Mouse (Mus musculus) cerebellum, postnatal 10 days (tissue): Measurements from ENCODE around the gene Nudt14.

ENCODE experiments used
- DNase-seq, 2 experiments: peaks; one replicate each; pipeline ENCODE4 v3.0.0; 2021; ENCODE audit warnings: mixed read lengths in 2 of 2

Nudt14 gene

GRCm38 (mm10) chr12:112950040-112950760 is 8.3 kb upstream of the Nudt14 start:
- DNase-seq = peak; percentile 96 to 97

- peak; percentile 49 to 53 for DNase-seq
Observed at GRCm38 (mm10) chr12:112947307-112947706, 5.4 kb upstream of the Nudt14 start.

- no peak for DNase-seq
Observed at GRCm38 (mm10) chr12:112943669-112944068, 1.7 kb upstream of the Nudt14 start.

- peak; percentile 64 to 75 for DNase-seq
Observed at GRCm38 (mm10) chr12:112941156-112941775, 658 bp downstream of the Nudt14 start.

GRCm38 (mm10) chr12:112940710-112941109 is 1.2 kb downstream of the Nudt14 start:
- no peak for DNase-seq

- no peak for DNase-seq
Observed at GRCm38 (mm10) chr12:112940238-112940637, 1.7 kb downstream of the Nudt14 start.

GRCm38 (mm10) chr12:112938873-112939565 is 2.9 kb downstream of the Nudt14 start:
- peak; percentile 65 to 77 for DNase-seq

GRCm38 (mm10) chr12:112938366-112938765 is 3.6 kb downstream of the Nudt14 start:
- DNase-seq = no peak

GRCm38 (mm10) chr12:112937906-112938305 is 4.0 kb downstream of the Nudt14 start:
- DNase-seq = peak in 1 of 2 experiments; percentile 44

- no peak for DNase-seq
Observed at GRCm38 (mm10) chr12:112932647-112933046, 9.3 kb downstream of the Nudt14 start.

GRCm38 (mm10) chr12:112929562-112930352 is 12.2 kb downstream of the Nudt14 start, which contains the start of gene Jag2:
Gene Jag2, minus strand, starts transcription at chr12:112929776.
- peak; percentile 81 to 84 for DNase-seq

GRCm38 (mm10) chr12:112928401-112929241 is 13.3 kb downstream of the Nudt14 start:
- peak; percentile 68 for DNase-seq

GRCm38 (mm10) chr12:112927265-112927664 is 14.7 kb downstream of the Nudt14 start:
- peak; percentile 59 to 65 for DNase-seq

GRCm38 (mm10) chr12:112925950-112926349 is 16.0 kb downstream of the Nudt14 start:
- no peak for DNase-seq

- DNase-seq = peak; percentile 40 to 53
Observed at GRCm38 (mm10) chr12:112922541-112922940, 19.4 kb downstream of the Nudt14 start.

- no peak for DNase-seq
Observed at GRCm38 (mm10) chr12:112921518-112921917, 20.4 kb downstream of the Nudt14 start.

GRCm38 (mm10) chr12:112917906-112918305 is 24.0 kb downstream of the Nudt14 start:
- no peak for DNase-seq

- no peak for DNase-seq
Observed at GRCm38 (mm10) chr12:112917486-112917885, 24.4 kb downstream of the Nudt14 start.

- DNase-seq = no peak
Observed at GRCm38 (mm10) chr12:112916698-112917400, 25.1 kb downstream of the Nudt14 start.

- peak; percentile 42 to 44 for DNase-seq
Observed at GRCm38 (mm10) chr12:112915587-112915986, 26.3 kb downstream of the Nudt14 start.

GRCm38 (mm10) chr12:112914527-112914926 is 27.4 kb downstream of the Nudt14 start:
- DNase-seq = no peak
